In genomic region chr6:115056699-115057098, GRCm38 (mm10) we compare ENCODE assay signal across 18 mouse cellular contexts. TPM values are rescaled to one million over a fixed set of nuclear protein-coding genes. Genes with fewer than 3 reads are reported as not detected.
DNase-seq lines count a peak whose midpoint lies in the region; TF ChIP-seq lines count a peak whose summit lies in the region.
"Had no signal": no experiment of that assay in that cellular context is flagged by ENCODE, and none has a peak within 500 bp of the region (broad histone marks: within the 10 kb centered on the region; RNA-seq: fewer than 3 reads in every experiment).

No protein-coding gene starts in this region.

- H3K27me3 ChIP-seq in embryonic facial prominence, embryonic 10.5 days (replicated peaks; ENCODE audit: low read depth, poor library complexity, severe bottlenecking): no peaks in the 10 kb centered on the region
- H3K27me3 ChIP-seq: midbrain, embryonic 12.5 days had no signal

- H3K9me3 ChIP-seq in embryonic facial prominence, embryonic 10.5 days: no peaks in the 10 kb centered on the region
- H3K9me3 ChIP-seq: forebrain, embryonic 10.5 days; midbrain, embryonic 12.5 days had no signal

- no peak overlapping the region for H3K4me3 ChIP-seq in layer of hippocampus, adult 2 months
- no peak overlapping the region for H3K4me3 ChIP-seq in embryonic facial prominence, embryonic 10.5 days
- H3K4me3 ChIP-seq: forebrain, embryonic 10.5 days; midbrain, embryonic 12.5 days had no signal

- TF ChIP-seq CTCF in layer of hippocampus, adult 2 months (conservative IDR thresholded peaks at IDR 0.05): no peak

- WGBS in embryonic facial prominence, embryonic 10.5 days: 30% methylated on average over 2 of the region's 2 CpGs

- no peaks in the 10 kb centered on the region for H3K36me3 ChIP-seq in embryonic facial prominence, embryonic 10.5 days (replicated peaks)
- H3K36me3 ChIP-seq: forebrain, embryonic 10.5 days; midbrain, embryonic 12.5 days had no signal

- peaks cover 31% of the 10 kb centered on the region for H3K4me1 ChIP-seq in embryonic facial prominence, embryonic 10.5 days
- H3K4me1 ChIP-seq: midbrain, embryonic 12.5 days had no signal

- DNase-seq in cerebellum, postnatal 10 days: peak; percentile 56 to 57
- DNase-seq in cerebellum, postnatal 14 days: no peak
- DNase-seq in layer of hippocampus, adult 2 months (ENCODE audit: low spot score in 2 of 2): no peak
- no peak for DNase-seq in layer of hippocampus, adult 11-12 months (ENCODE audit: low spot score)
- peak; percentile 66 for DNase-seq in embryonic facial prominence, embryonic 10.5 days (ENCODE audit: low spot score)
- peak; percentile 43 for DNase-seq in mesoderm, embryonic 11.5 days (ENCODE audit: low read depth, low spot score)
- no peak for DNase-seq in thymus, adult 18-20 months
- DNase-seq in left cerebral cortex, adult 18-20 months (ENCODE audit: low spot score in 2 of 2): no peak
- DNase-seq: adrenal gland, postnatal 25 days; cerebellum, adult 9-10 months; kidney, adult 2 months; kidney, postnatal 10 days; layer of hippocampus, postnatal 36 days; liver; thymus, postnatal 25 days had no signal

- peak overlapping the region; percentile 57; the same call in 1 of the 2 replicates for H3K27ac ChIP-seq in layer of hippocampus, adult 2 months
- H3K27ac ChIP-seq in embryonic facial prominence, embryonic 10.5 days (replicated peaks): no peak overlapping the region
- H3K27ac ChIP-seq: forebrain, embryonic 10.5 days; macrophage; midbrain, embryonic 12.5 days had no signal

RNA-seq across cellular contexts. Expression of gene Tamm41, which starts 19.0 kb away (rescaled TPM):
- total RNA-seq in layer of hippocampus, adult 2 months (2021): 10 to 100 TPM; 18.6 to 20.9 TPM
- polyA plus RNA-seq in embryonic facial prominence, embryonic 10.5 days (2016; fragmentation: Nextera tagmentation; extraction: Ambion mirVana): 96.8 and 99.5 TPM in 2 replicates
- 10 to 100 TPM; 21.0 to 21.4 TPM for total RNA-seq in left cerebral cortex, adult 18-20 months (2021)

Comparison
In these comparisons a context has a peak if more than half of its experiments do, and no peak if none do; other contexts are left out.
1. DNase-seq: peak in cerebellum, postnatal 10 days (2 of 2), embryonic facial prominence, embryonic 10.5 days (single experiment) and mesoderm, embryonic 11.5 days (single experiment); none in cerebellum, postnatal 14 days (0 of 2), layer of hippocampus, adult 2 months (0 of 2), layer of hippocampus, adult 11-12 months (single experiment), thymus, adult 18-20 months (0 of 2) and left cerebral cortex, adult 18-20 months (0 of 2).